Mouse (Mus musculus): Measurements from ENCODE around the gene Hoxa5. TPM values are rescaled to one million over a fixed set of nuclear protein-coding genes. Genes with fewer than 3 reads are reported as not detected.

Hoxa5 gene
- total RNA-seq, 2 experiments from 2014 or later = not detected

- no peak for DNase-seq (ENCODE audit: low spot score in 2 of 2)
- intact Hi-C loops (cut with DNase I) = no loop called here
Measured at GRCm38 (mm10) chr6:52217895-52218642, 13.7 kb upstream of the Hoxa5 start.

- intact Hi-C loops (cut with DNase I) = no loop called here
Measured at GRCm38 (mm10) chr6:52217459-52217768, 13.0 kb upstream of the Hoxa5 start.

GRCm38 (mm10) chr6:52216691-52217458 lies 12.5 kb upstream of the Hoxa5 start:
- no peak for DNase-seq (ENCODE audit: low spot score in 2 of 2)
- intact Hi-C loops (cut with DNase I) = no loop called here

More at GRCm38 (mm10) chr6:52217459-52217768, 13.0 kb upstream of the Hoxa5 start:
- DNase-seq (ENCODE audit: low spot score in 2 of 2) = no peak

GRCm38 (mm10) chr6:52215771-52216535 lies 11.6 kb upstream of the Hoxa5 start:
- no peak for DNase-seq (ENCODE audit: low spot score in 2 of 2)

GRCm38 (mm10) chr6:52215070-52215469 lies 10.7 kb upstream of the Hoxa5 start:
- intact Hi-C loops (cut with DNase I) = no loop called here
- DNase-seq (ENCODE audit: low spot score in 2 of 2) = no peak

More at GRCm38 (mm10) chr6:52215771-52216535, 11.6 kb upstream of the Hoxa5 start:
- intact Hi-C loops (cut with DNase I) = no loop called here

- DNase-seq (ENCODE audit: low spot score in 2 of 2) = no peak
- intact Hi-C loops (cut with DNase I) = loop anchor here (5.0 kb wide), 1 partner anchor 207 kb away; no protein-coding TSS in a partner anchor
Measured at GRCm38 (mm10) chr6:52214271-52214670, 9.9 kb upstream of the Hoxa5 start.

GRCm38 (mm10) chr6:52213119-52213986 lies 9.0 kb upstream of the Hoxa5 start, which contains the start of the genes Hoxa3 and Gm28308:
Gene Hoxa3, minus strand, starts transcription at chr6:52213336.
Gene Gm28308, minus strand, starts transcription at chr6:52213339.
- intact Hi-C loops (cut with DNase I) = loop anchor here (5.0 kb wide), 1 partner anchor 206 kb away; no protein-coding TSS in a partner anchor
- no peak for DNase-seq (ENCODE audit: low spot score in 2 of 2)

GRCm38 (mm10) chr6:52212556-52213118 lies 8.2 kb upstream of the Hoxa5 start:
- DNase-seq (ENCODE audit: low spot score in 2 of 2) = no peak

GRCm38 (mm10) chr6:52211961-52212360 lies 7.6 kb upstream of the Hoxa5 start:
- no peak for DNase-seq (ENCODE audit: low spot score in 2 of 2)
- intact Hi-C loops (cut with DNase I) = loop anchor here (5.0 kb wide), 1 partner anchor 205 kb away; no protein-coding TSS in a partner anchor

More at GRCm38 (mm10) chr6:52212556-52213118, 8.2 kb upstream of the Hoxa5 start:
- intact Hi-C loops (cut with DNase I) = loop anchor here (5.0 kb wide), 1 partner anchor 205 kb away; no protein-coding TSS in a partner anchor

- peak; percentile 46 to 60 for DNase-seq (ENCODE audit: low spot score in 2 of 2)
- intact Hi-C loops (cut with DNase I) = loop anchor here (5.0 kb wide), 1 partner anchor 204 kb away; no protein-coding TSS in a partner anchor
Measured at GRCm38 (mm10) chr6:52211170-52211935, 7.0 kb upstream of the Hoxa5 start.

- intact Hi-C loops (cut with DNase I) = loop anchor here (5.0 kb wide), 1 partner anchor 202 kb away; no protein-coding TSS in a partner anchor
- no peak for DNase-seq (ENCODE audit: low spot score in 2 of 2)
Measured at GRCm38 (mm10) chr6:52209685-52210046, 5.3 kb upstream of the Hoxa5 start.

GRCm38 (mm10) chr6:52208868-52209684 lies 4.7 kb upstream of the Hoxa5 start:
- DNase-seq (ENCODE audit: low spot score in 2 of 2) = no peak
- intact Hi-C loops (cut with DNase I) = no loop called here

GRCm38 (mm10) chr6:52208072-52208867 lies 3.9 kb upstream of the Hoxa5 start, which contains the start of gene Hoxa6:
Gene Hoxa6, minus strand, starts transcription at chr6:52208722.
- intact Hi-C loops (cut with DNase I) = no loop called here
- DNase-seq (ENCODE audit: low spot score in 2 of 2) = no peak

GRCm38 (mm10) chr6:52207684-52207976 lies 3.2 kb upstream of the Hoxa5 start:
- DNase-seq (ENCODE audit: low spot score in 2 of 2) = no peak
- intact Hi-C loops (cut with DNase I) = no loop called here

GRCm38 (mm10) chr6:52206882-52207683 lies 2.7 kb upstream of the Hoxa5 start:
- intact Hi-C loops (cut with DNase I) = no loop called here
- no peak for DNase-seq (ENCODE audit: low spot score in 2 of 2)
